Mouse (Mus musculus) bone marrow macrophage, adult 2 months (primary cell): ENCODE data around the gene Afap1l2. TPM values are rescaled to one million over a fixed set of nuclear protein-coding genes. Genes with fewer than 3 reads are reported as not detected.

Experiments used
- H3K27ac ChIP-seq: 2 replicates; pipeline ENCODE4 v1.5.1; 2012; ENCODE audit warnings: low read depth, low read length; ENCODE audit not compliant: insufficient read depth
- H3K4me1 ChIP-seq: 2 replicates; pipeline ENCODE4 v1.6.1; 2012; ENCODE audit warnings: low read length; ENCODE audit not compliant: control insufficient read depth, insufficient read depth
- H3K4me3 ChIP-seq: 2 replicates; pipeline ENCODE4 v1.5.1; 2012; ENCODE audit warnings: mild to moderate bottlenecking, low read length, moderate library complexity; ENCODE audit not compliant: insufficient read depth
- CTCF ChIP-seq: IDR thresholded peaks from 2 replicates; pipeline ENCODE4 v1.5.1; 2012; ENCODE audit warnings: low read depth, mild to moderate bottlenecking, low read length, moderate library complexity
- POLR2A ChIP-seq: IDR thresholded peaks from 2 replicates; pipeline ENCODE4 v1.6.1; 2012; ENCODE audit warnings: mild to moderate bottlenecking, low read depth, low read length, borderline replicate concordance
- polyA plus RNA-seq: library from polyadenylated mRNA; stranded (reverse); fragments of >200 nt; gene quantifications from 2 replicates; pipeline ENCODE4 v1.2.4, GENCODE M21; 2012; ENCODE audit not compliant: missing spikeins, insufficient read depth, insufficient read length

Afap1l2 gene
- polyA plus RNA-seq, 1 experiment = not detected

GRCm38 (mm10) chr19:56995441-56995840, 12.6 kb downstream of the Afap1l2 start:
- no peak overlapping the region for H3K27ac ChIP-seq
- H3K4me1 ChIP-seq = no peaks in the 10 kb centered on the region
- TF ChIP-seq POLR2A (no peak), CTCF (no peak)
- no peak overlapping the region for H3K4me3 ChIP-seq

GRCm38 (mm10) chr19:56994653-56995052, 13.4 kb downstream of the Afap1l2 start:
- Histone ChIP-seq H3K4me1 (no peaks in the 10 kb centered on the region), H3K27ac (no peak overlapping the region), H3K4me3 (no peak overlapping the region)
- TF ChIP-seq POLR2A = no peak
- TF ChIP-seq CTCF = no peak

- H3K4me3 ChIP-seq = no peak overlapping the region
- TF ChIP-seq CTCF = no peak
- TF ChIP-seq POLR2A = no peak
- no peak overlapping the region for H3K27ac ChIP-seq
- no peaks in the 10 kb centered on the region for H3K4me1 ChIP-seq
Observed at GRCm38 (mm10) chr19:56993763-56994162, 14.3 kb downstream of the Afap1l2 start.

- Histone ChIP-seq H3K27ac (no peak overlapping the region), H3K4me1 (no peaks in the 10 kb centered on the region), H3K4me3 (no peak overlapping the region)
- no peak for TF ChIP-seq POLR2A
- no peak for TF ChIP-seq CTCF
Observed at GRCm38 (mm10) chr19:56992978-56993545, 15.0 kb downstream of the Afap1l2 start.

- H3K27ac ChIP-seq = no peak overlapping the region
- H3K4me3 ChIP-seq = no peak overlapping the region
- H3K4me1 ChIP-seq = no peaks in the 10 kb centered on the region
- no peak for TF ChIP-seq POLR2A
- no peak for TF ChIP-seq CTCF
Observed at GRCm38 (mm10) chr19:56990367-56991111, 17.5 kb downstream of the Afap1l2 start.

- no peak for TF ChIP-seq POLR2A
- TF ChIP-seq CTCF = no peak
- H3K4me1 ChIP-seq = no peaks in the 10 kb centered on the region
- no peak overlapping the region for H3K27ac ChIP-seq
- H3K4me3 ChIP-seq = no peak overlapping the region
Observed at GRCm38 (mm10) chr19:56989171-56989570, 18.9 kb downstream of the Afap1l2 start.

- no peak overlapping the region for H3K4me3 ChIP-seq
- no peaks in the 10 kb centered on the region for H3K4me1 ChIP-seq
- TF ChIP-seq POLR2A (no peak), CTCF (no peak)
- H3K27ac ChIP-seq = no peak overlapping the region
Observed at GRCm38 (mm10) chr19:56984229-56984628, 23.8 kb downstream of the Afap1l2 start.

- no peak overlapping the region for H3K4me3 ChIP-seq
- TF ChIP-seq POLR2A (no peak), CTCF (no peak)
- no peak overlapping the region for H3K27ac ChIP-seq
- no peaks in the 10 kb centered on the region for H3K4me1 ChIP-seq
Observed at GRCm38 (mm10) chr19:56983757-56984156, 24.3 kb downstream of the Afap1l2 start.

GRCm38 (mm10) chr19:56981760-56982159, 26.3 kb downstream of the Afap1l2 start:
- TF ChIP-seq POLR2A = no peak
- TF ChIP-seq CTCF = no peak
- no peak overlapping the region for H3K27ac ChIP-seq
- no peaks in the 10 kb centered on the region for H3K4me1 ChIP-seq
- H3K4me3 ChIP-seq = no peak overlapping the region

GRCm38 (mm10) chr19:56980803-56981202, 27.2 kb downstream of the Afap1l2 start:
- no peak for TF ChIP-seq CTCF
- TF ChIP-seq POLR2A = no peak
- no peak overlapping the region for H3K4me3 ChIP-seq
- no peak overlapping the region for H3K27ac ChIP-seq
- no peaks in the 10 kb centered on the region for H3K4me1 ChIP-seq
